Mouse (Mus musculus): ENCODE measurements at regions not wholly inside any gene's neighbourhood (a gene's known extent, or its start where the extent isn't known, plus 50 kb on each side); places are given as distances from the start of the nearest gene placed in this dataset.

GRCm38 (mm10) chrX:12500601-12501000 lies 87.0 kb upstream of the Atp6ap2 start:
- 69% methylated on average over 3 of the region's 3 CpGs for whole genome bisulfite sequencing
- Histone ChIP-seq H3K27ac (no peak overlapping the region), H3K4me1 (no peaks in the 10 kb centered on the region), H3K9ac (no peak overlapping the region), H3K9me3 (no peaks in the 10 kb centered on the region), H3K4me3 (no peak overlapping the region), H3K27me3 (peaks cover 18% of the 10 kb centered on the region), H3K36me3 (no peaks in the 10 kb centered on the region), H3K4me2 (replicated peaks) (no peak overlapping the region)
- ATAC-seq (ENCODE audit: low FRiP score, low read depth), result no peak

- H3K9ac ChIP-seq, result no peak overlapping the region
- 83% methylated on average over 4 of the region's 4 CpGs for WGBS
- no peaks in the 10 kb centered on the region for H3K9me3 ChIP-seq
- H3K36me3 ChIP-seq, result no peaks in the 10 kb centered on the region
- no peaks in the 10 kb centered on the region for H3K4me1 ChIP-seq
- H3K27ac ChIP-seq, result no peak overlapping the region
- H3K4me3 ChIP-seq, result no peak overlapping the region
- H3K27me3 ChIP-seq, result peaks cover 18% of the 10 kb centered on the region
- H3K4me2 ChIP-seq (replicated peaks), result no peak overlapping the region
- ATAC-seq (ENCODE audit: low FRiP score, low read depth), result no peak
Observed at GRCm38 (mm10) chrX:12502364-12502763, 85.2 kb upstream of the Atp6ap2 start.

GRCm38 (mm10) chrX:12503581-12503980 lies 84.0 kb upstream of the Atp6ap2 start:
- Histone ChIP-seq H3K36me3 (no peaks in the 10 kb centered on the region), H3K9ac (no peak overlapping the region), H3K4me3 (no peak overlapping the region), H3K27ac (no peak overlapping the region), H3K27me3 (peaks cover 13% of the 10 kb centered on the region; the same call in 1 of the 2 replicates), H3K9me3 (no peaks in the 10 kb centered on the region), H3K4me2 (replicated peaks) (no peak overlapping the region), H3K4me1 (no peaks in the 10 kb centered on the region)
- 79% methylated on average over 1 of the region's 1 CpGs for WGBS
- no peak for ATAC-seq (ENCODE audit: low FRiP score, low read depth)

GRCm38 (mm10) chrX:12511119-12511518 lies 76.5 kb upstream of the Atp6ap2 start:
- H3K36me3 ChIP-seq, result no peaks in the 10 kb centered on the region
- no peak for ATAC-seq (ENCODE audit: low FRiP score, low read depth)
- no peaks in the 10 kb centered on the region for H3K4me1 ChIP-seq
- H3K9me3 ChIP-seq, result no peaks in the 10 kb centered on the region
- H3K9ac ChIP-seq, result no peak overlapping the region
- H3K27ac ChIP-seq, result no peak overlapping the region
- WGBS, result 60% methylated on average over 3 of the region's 3 CpGs
- no peak overlapping the region for H3K4me3 ChIP-seq
- no peak overlapping the region for H3K4me2 ChIP-seq (replicated peaks)
- peaks cover 6% of the 10 kb centered on the region; the same call in 1 of the 2 replicates for H3K27me3 ChIP-seq

- no peak overlapping the region for H3K27ac ChIP-seq
- H3K4me1 ChIP-seq, result 0 out of 2 replicates have a peak, but pooled peaks cover 3% of the 10 kb centered on the region
- WGBS, result 23% methylated on average over 3 of the region's 3 CpGs
- H3K9ac ChIP-seq, result no peak overlapping the region
- no peak overlapping the region for H3K4me2 ChIP-seq (replicated peaks)
- H3K4me3 ChIP-seq, result no peak overlapping the region
- H3K27me3 ChIP-seq, result peaks cover 13% of the 10 kb centered on the region; the same call in 1 of the 2 replicates
- no peaks in the 10 kb centered on the region for H3K9me3 ChIP-seq
- no peaks in the 10 kb centered on the region for H3K36me3 ChIP-seq
- peak; percentile 79 for ATAC-seq (ENCODE audit: low FRiP score, low read depth)
Observed at GRCm38 (mm10) chrX:12525044-12525443, 62.6 kb upstream of the Atp6ap2 start.

- Histone ChIP-seq H3K27ac (no peak overlapping the region), H3K4me1 (no peaks in the 10 kb centered on the region), H3K27me3 (peaks cover 13% of the 10 kb centered on the region; the same call in 1 of the 2 replicates), H3K4me2 (replicated peaks) (no peak overlapping the region), H3K9ac (no peak overlapping the region), H3K36me3 (no peaks in the 10 kb centered on the region), H3K4me3 (no peak overlapping the region), H3K9me3 (no peaks in the 10 kb centered on the region)
- no peak for ATAC-seq (ENCODE audit: low FRiP score, low read depth)
- 63% methylated on average over 6 of the region's 6 CpGs for WGBS
Observed at GRCm38 (mm10) chrX:12530406-12531311, 56.9 kb upstream of the Atp6ap2 start.

Data from limb, embryonic 13.5 days (tissue).